Mouse (Mus musculus) left cerebral cortex, adult 2 months (tissue): ENCODE data around the gene Nubp2. TPM values are rescaled to one million over a fixed set of nuclear protein-coding genes. Genes with fewer than 3 reads are reported as not detected.

Source experiments
- DNase-seq, 2 experiments: peaks; one replicate each; pipeline ENCODE4 v3.0.0; 2021 to 2022; ENCODE audit warnings: low spot score in 2 of 2, mixed read lengths in 1 of 2; ENCODE audit errors: extremely low spot score in 1 of 2
- H3K27ac ChIP-seq: fragments of 200-600 bp; 2 replicates; pipeline ENCODE4 v1.8.1; 2022
- H3K4me3 ChIP-seq: fragments of 200-600 bp; 2 replicates; pipeline ENCODE4 v1.8.1; 2022
- CTCF ChIP-seq: fragments of 200-600 bp; IDR thresholded peaks from 2 replicates; pipeline ENCODE4 v1.8.1; 2022; ENCODE audit warnings: antibody characterized with exemption, mild to moderate bottlenecking, moderate library complexity
- intact Hi-C: fragments of 180-260 bp; cut with DNase I; formaldehyde crosslinking; loops from one replicate; pipeline ENCODE4 v1.15.1; 2025
- long read RNA-seq, 2 experiments: library from polyadenylated mRNA; stranded (forward); transcript quantifications; one replicate each; pipeline ENCODE4 v2.0.0; 2021; ENCODE audit warnings: borderline mapping rate in 2 of 2
- total RNA-seq, 2 experiments: library from RNA; stranded (reverse); gene quantifications; 2 replicates each; pipeline ENCODE4 v1.2.3; 2021

Gene Nubp2
- 10 to 100 TPM; 30.7 to 32.4 TPM for total RNA-seq
- long read RNA-seq, experiment 1, transcript Nubp2-201 (7 exons, 1,427 nt), result major isoform, 18 of 29 reads
- long read RNA-seq, experiment 1, partial matches to known transcripts, result 2 of 29 reads
- long read RNA-seq, experiment 1, other reads (novel, unspliced or antisense), result 6 of 29 reads
- long read RNA-seq, experiment 2, transcript Nubp2-201 (7 exons, 1,427 nt), result major isoform, 17 of 28 reads
- long read RNA-seq, experiment 2, partial matches to known transcripts, result 3 of 28 reads
- long read RNA-seq, experiment 2, other reads (novel, unspliced or antisense), result 4 of 28 reads

DNA sequence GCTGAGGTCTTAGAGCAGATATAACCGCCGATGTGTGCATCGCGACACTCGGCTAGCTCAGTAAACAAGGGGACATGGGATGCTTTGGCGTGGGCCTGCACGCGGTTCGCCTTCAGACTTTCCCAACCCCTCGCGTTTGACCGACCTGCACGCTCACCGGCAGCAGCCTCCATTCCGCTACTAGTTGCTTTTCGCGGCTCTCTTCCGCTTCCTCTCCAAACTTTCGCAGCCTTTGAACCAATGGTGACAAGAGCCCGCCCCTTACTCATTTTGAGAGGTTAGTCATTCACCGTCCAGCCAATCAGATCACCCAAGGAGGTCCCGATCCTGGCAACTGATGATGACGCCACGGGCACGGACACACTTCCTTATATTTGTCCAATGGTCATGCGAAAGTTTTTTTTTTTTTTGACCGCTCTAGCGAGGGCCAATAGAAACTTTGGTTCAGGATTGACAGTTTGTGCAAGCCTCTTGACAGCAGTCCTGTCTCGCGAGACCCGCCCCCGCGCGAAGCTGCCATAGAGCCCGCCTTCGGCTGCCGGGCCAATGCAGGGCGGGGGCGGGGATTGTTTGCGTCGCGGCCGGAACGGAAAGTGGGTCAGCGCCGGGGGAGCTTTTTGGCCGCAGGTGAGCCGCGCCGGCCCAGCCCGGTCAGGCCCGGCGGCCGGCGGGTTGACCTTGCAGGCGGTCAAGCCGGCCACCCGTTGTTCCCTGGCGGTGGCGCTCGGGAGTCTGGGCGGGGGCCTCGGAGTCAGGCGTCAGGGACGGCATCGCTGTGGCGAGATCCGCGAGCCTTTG is at the start of gene Nubp2, which contains the start of gene Spsb3:
Nubp2 (minus strand) TSS at position 216 of the 798 bp plus-strand sequence.
Spsb3 (plus strand) TSS at position 510 of the 798 bp plus-strand sequence.
- TF ChIP-seq CTCF, result peak; percentile 24
- peak; percentile 97 for DNase-seq
- intact Hi-C loops, result no loop called here
- Histone ChIP-seq H3K27ac (peak within 1 kb of the TSS; percentile 96), H3K4me3 (peak within 1 kb of the TSS; percentile 82)

DNA sequence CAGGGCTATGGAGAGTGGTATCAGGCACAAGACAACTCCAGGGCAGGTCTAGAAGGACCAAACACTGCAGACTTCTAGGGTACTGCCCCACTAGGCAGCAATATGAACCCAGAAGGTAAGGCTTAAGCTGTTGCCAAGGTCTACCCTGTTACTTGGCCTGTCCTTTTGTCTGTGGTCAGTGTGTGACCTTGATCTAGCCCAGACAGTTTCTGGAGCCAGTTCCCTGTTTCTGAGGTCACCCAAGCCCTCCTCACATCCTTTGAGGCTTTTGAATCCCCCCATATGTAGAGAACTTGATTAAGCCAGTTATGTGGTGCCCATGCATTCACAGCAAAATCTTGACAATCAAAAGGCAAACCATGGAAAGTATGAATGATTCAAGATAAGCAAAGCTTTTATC is 49.5 kb upstream of the Nubp2 start:
- no peak for DNase-seq
- intact Hi-C loops, result no loop called here
- TF ChIP-seq CTCF, result no peak
- Histone ChIP-seq H3K4me3 (peak overlapping the region; percentile 68), H3K27ac (peak overlapping the region; percentile 91)

- no peak for DNase-seq
- no peak for TF ChIP-seq CTCF
- Histone ChIP-seq H3K4me3 (peak overlapping the region; percentile 68), H3K27ac (no peak overlapping the region)
- intact Hi-C loops, result no loop called here
Measured at GRCm38 (mm10) chr17:24934926-24935325, 48.8 kb upstream of the Nubp2 start.

GRCm38 (mm10) chr17:24933163-24933562 is 47.0 kb upstream of the Nubp2 start:
- no peak for TF ChIP-seq CTCF
- no peak for DNase-seq
- Histone ChIP-seq H3K27ac (no peak overlapping the region), H3K4me3 (no peak overlapping the region)
- intact Hi-C loops, result no loop called here

- H3K27ac ChIP-seq, result no peak overlapping the region
- intact Hi-C loops, result no loop called here
- no peak for DNase-seq
- no peak overlapping the region for H3K4me3 ChIP-seq
- TF ChIP-seq CTCF, result no peak
Measured at GRCm38 (mm10) chr17:24932431-24932830, 46.3 kb upstream of the Nubp2 start.

GRCm38 (mm10) chr17:24929506-24929905 is 43.4 kb upstream of the Nubp2 start:
- intact Hi-C loops, result no loop called here
- no peak overlapping the region for H3K4me3 ChIP-seq
- no peak for DNase-seq
- TF ChIP-seq CTCF, result no peak
- no peak overlapping the region for H3K27ac ChIP-seq

- intact Hi-C loops, result no loop called here
- Histone ChIP-seq H3K27ac (no peak overlapping the region), H3K4me3 (no peak overlapping the region)
- no peak for TF ChIP-seq CTCF
- no peak for DNase-seq
Measured at GRCm38 (mm10) chr17:24923246-24923645, 37.1 kb upstream of the Nubp2 start.

GRCm38 (mm10) chr17:24913984-24914383 is 27.8 kb upstream of the Nubp2 start:
- DNase-seq, result no peak
- no peak for TF ChIP-seq CTCF
- Histone ChIP-seq H3K4me3 (no peak overlapping the region), H3K27ac (no peak overlapping the region)
- intact Hi-C loops, result no loop called here

GRCm38 (mm10) chr17:24907591-24907990 is 21.4 kb upstream of the Nubp2 start:
- DNase-seq, result no peak
- intact Hi-C loops, result no loop called here
- Histone ChIP-seq H3K27ac (no peak overlapping the region), H3K4me3 (no peak overlapping the region)
- TF ChIP-seq CTCF, result no peak

DNA sequence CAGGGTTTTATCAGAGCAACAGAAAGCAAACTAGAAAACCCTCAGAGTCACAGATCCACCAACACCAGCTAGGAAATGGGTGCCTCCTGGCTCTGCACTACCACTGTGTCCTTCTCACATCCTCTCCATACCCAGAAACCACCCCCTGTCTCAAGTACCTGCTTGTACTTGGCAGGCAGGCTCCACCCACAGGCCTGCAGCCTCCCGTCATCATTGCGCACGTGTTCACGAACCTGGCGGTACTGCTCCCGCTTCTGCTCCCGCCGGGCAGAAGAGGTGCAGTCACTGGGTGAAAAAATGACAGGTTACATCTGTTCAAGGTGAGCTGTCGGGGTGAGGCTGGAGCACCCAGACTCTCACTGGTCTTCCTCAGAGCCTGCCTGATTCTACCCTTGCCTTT is 17.6 kb upstream of the Nubp2 start:
- no peak for DNase-seq
- Histone ChIP-seq H3K4me3 (no peak overlapping the region), H3K27ac (peak overlapping the region; percentile 44; the same call in 1 of the 2 replicates)
- TF ChIP-seq CTCF, result no peak
- intact Hi-C loops, result no loop called here

- H3K27ac ChIP-seq, result peak overlapping the region; percentile 40; the same call in 1 of the 2 replicates
- peak; percentile 51 for TF ChIP-seq CTCF
- H3K4me3 ChIP-seq, result no peak overlapping the region
- intact Hi-C loops, result no loop called here
- no peak for DNase-seq
Measured at GRCm38 (mm10) chr17:24902671-24903474, 16.7 kb upstream of the Nubp2 start.

GRCm38 (mm10) chr17:24902124-24902523 is 16.0 kb upstream of the Nubp2 start:
- Histone ChIP-seq H3K27ac (no peak overlapping the region), H3K4me3 (no peak overlapping the region)
- intact Hi-C loops, result no loop called here
- DNase-seq, result no peak
- no peak for TF ChIP-seq CTCF
